22 mouse cellular contexts compared by ENCODE assay signal in the genomic region with DNA sequence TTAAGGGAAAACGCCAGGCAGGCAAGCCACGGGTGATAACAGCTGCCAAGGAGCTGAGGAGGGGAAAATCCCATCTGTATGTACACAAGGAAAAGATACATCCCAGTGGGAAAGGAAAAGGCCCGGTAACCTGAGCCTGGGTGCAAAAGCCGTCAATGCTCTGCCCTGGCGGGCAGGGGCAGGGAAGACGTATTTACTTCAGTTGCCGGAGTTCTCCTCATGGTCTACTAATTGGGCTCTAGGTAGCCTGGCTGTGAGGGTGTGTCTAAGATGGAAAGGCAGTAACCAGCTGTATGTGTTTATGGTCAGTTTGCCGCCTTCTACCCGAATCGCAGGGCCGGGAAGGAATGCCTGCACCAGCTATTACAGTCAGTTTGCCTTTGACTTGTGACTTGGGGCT. TPM values are rescaled to one million over a fixed set of nuclear protein-coding genes. Genes with fewer than 3 reads are reported as not detected.
DNase-seq lines count a peak whose midpoint lies in the region; ATAC-seq lines count a peak whose summit lies in the region.
"Had no signal": no experiment of that assay in that cellular context is flagged by ENCODE, and none has a peak within 500 bp of the region (broad histone marks: within the 10 kb centered on the region; RNA-seq: fewer than 3 reads in every experiment).

No protein-coding gene starts in this region.

- DNase-seq in embryonic facial prominence, embryonic 14.5 days (ENCODE audit: low spot score): peak; percentile 39
- DNase-seq in embryonic facial prominence, embryonic 10.5 days (ENCODE audit: low spot score): no peak
- no peak for DNase-seq in kidney, postnatal 4 days
- peak; percentile 25 for DNase-seq in forelimb bud, embryonic 11.5 days (ENCODE audit: low read depth, low spot score)
- no peak for DNase-seq in adrenal gland, adult (ENCODE audit: inconsistent age in 2 of 2, low spot score in 1 of 2)
- DNase-seq in gastrocnemius, adult 8-10 months (ENCODE audit: low spot score in 2 of 2): no peak
- DNase-seq: adrenal gland, postnatal 25 days; cerebellum, adult 2 months; cerebellum, postnatal 10 days; forebrain, postnatal 0 days; gastrocnemius, adult 2 months; gastrocnemius, postnatal 36 days; heart, adult 18-20 months; heart, postnatal 14 days had no signal

- H3K36me3 ChIP-seq in embryonic facial prominence, embryonic 14.5 days (ENCODE audit: control insufficient read depth, insufficient read depth, low read length): peaks cover 53% of the 10 kb centered on the region; the same call in 1 of the 2 replicates
- peaks cover 61% of the 10 kb centered on the region for H3K36me3 ChIP-seq in embryonic facial prominence, embryonic 10.5 days (replicated peaks)
- H3K36me3 ChIP-seq in kidney, embryonic 15.5 days: peaks cover 54% of the 10 kb centered on the region
- peaks cover 26% of the 10 kb centered on the region for H3K36me3 ChIP-seq in limb, embryonic 13.5 days

- H3K9ac ChIP-seq in embryonic facial prominence, embryonic 14.5 days (ENCODE audit: low read depth, low read length): no peak overlapping the region
- no peak overlapping the region for H3K9ac ChIP-seq in kidney, embryonic 15.5 days
- peak overlapping the region; percentile 35; the same call in 1 of the 2 replicates for H3K9ac ChIP-seq in limb, embryonic 13.5 days
- H3K9ac ChIP-seq: embryonic facial prominence, embryonic 13.5 days; forebrain, embryonic 13.5 days; forebrain, postnatal 0 days; heart, embryonic 15.5 days; hindbrain, embryonic 13.5 days had no signal

- no peak overlapping the region for H3K4me2 ChIP-seq in embryonic facial prominence, embryonic 14.5 days (ENCODE audit: low read depth, low read length)
- H3K4me2 ChIP-seq in kidney, embryonic 15.5 days: no peak overlapping the region
- H3K4me2 ChIP-seq in limb, embryonic 13.5 days (replicated peaks): 0 out of 2 replicates have a peak overlapping the region, but pooled peaks have one; percentile 14
- H3K4me2 ChIP-seq: embryonic facial prominence, embryonic 13.5 days; forebrain, embryonic 13.5 days; heart, embryonic 11.5 days; heart, embryonic 15.5 days; hindbrain, embryonic 13.5 days had no signal

- 63% methylated on average over 11 of the region's 11 CpGs for WGBS in embryonic facial prominence, embryonic 14.5 days
- 80% methylated on average over 11 of the region's 11 CpGs for WGBS in embryonic facial prominence, embryonic 10.5 days
- 41% methylated on average over 11 of the region's 11 CpGs for WGBS in kidney, embryonic 15.5 days
- 31% methylated on average over 11 of the region's 11 CpGs for WGBS in limb, embryonic 13.5 days

- H3K27ac ChIP-seq in embryonic facial prominence, embryonic 14.5 days (replicated peaks; ENCODE audit: low read depth, low read length): no peak overlapping the region
- H3K27ac ChIP-seq in embryonic facial prominence, embryonic 10.5 days (replicated peaks): no peak overlapping the region
- no peak overlapping the region for H3K27ac ChIP-seq in kidney, embryonic 15.5 days
- H3K27ac ChIP-seq in limb, embryonic 13.5 days: no peak overlapping the region
- H3K27ac ChIP-seq: embryonic facial prominence, embryonic 13.5 days; forebrain, embryonic 13.5 days; gastrocnemius, adult 2 months; heart, embryonic 15.5 days; hindbrain, embryonic 13.5 days; hindbrain, postnatal 0 days had no signal

- H3K9me3 ChIP-seq in embryonic facial prominence, embryonic 14.5 days (ENCODE audit: control insufficient read depth, low read length): no peaks in the 10 kb centered on the region
- no peaks in the 10 kb centered on the region for H3K9me3 ChIP-seq in embryonic facial prominence, embryonic 10.5 days
- H3K9me3 ChIP-seq in kidney, embryonic 15.5 days (replicated peaks): no peaks in the 10 kb centered on the region
- no peaks in the 10 kb centered on the region for H3K9me3 ChIP-seq in limb, embryonic 13.5 days
- H3K9me3 ChIP-seq: embryonic facial prominence, embryonic 13.5 days; forebrain, embryonic 13.5 days; heart, embryonic 15.5 days; hindbrain, embryonic 13.5 days had no signal

- H3K4me3 ChIP-seq in embryonic facial prominence, embryonic 14.5 days (ENCODE audit: low read depth, low read length): no peak overlapping the region
- H3K4me3 ChIP-seq in embryonic facial prominence, embryonic 10.5 days: no peak overlapping the region
- H3K4me3 ChIP-seq in kidney, embryonic 15.5 days (replicated peaks): no peak overlapping the region
- H3K4me3 ChIP-seq in limb, embryonic 13.5 days: no peak overlapping the region
- H3K4me3 ChIP-seq: embryonic facial prominence, embryonic 13.5 days; forebrain, embryonic 13.5 days; gastrocnemius, adult 2 months; heart, embryonic 15.5 days; hindbrain, embryonic 13.5 days had no signal

- no peaks in the 10 kb centered on the region for H3K27me3 ChIP-seq in embryonic facial prominence, embryonic 14.5 days (replicated peaks; ENCODE audit: control insufficient read depth, insufficient read depth, low read length)
- no peaks in the 10 kb centered on the region for H3K27me3 ChIP-seq in embryonic facial prominence, embryonic 10.5 days (replicated peaks; ENCODE audit: low read depth, poor library complexity, severe bottlenecking)
- H3K27me3 ChIP-seq in kidney, embryonic 15.5 days: no peaks in the 10 kb centered on the region
- H3K27me3 ChIP-seq in limb, embryonic 13.5 days: no peaks in the 10 kb centered on the region
- H3K27me3 ChIP-seq: embryonic facial prominence, embryonic 13.5 days; forebrain, embryonic 13.5 days; heart, embryonic 15.5 days; hindbrain, embryonic 13.5 days had no signal

- H3K4me1 ChIP-seq in embryonic facial prominence, embryonic 14.5 days (ENCODE audit: control insufficient read depth, insufficient read depth, low read length): no peaks in the 10 kb centered on the region
- H3K4me1 ChIP-seq in embryonic facial prominence, embryonic 10.5 days: no peaks in the 10 kb centered on the region
- 0 out of 2 replicates have a peak, but pooled peaks cover 3% of the 10 kb centered on the region for H3K4me1 ChIP-seq in kidney, embryonic 15.5 days
- H3K4me1 ChIP-seq in limb, embryonic 13.5 days: 0 out of 2 replicates have a peak, but pooled peaks cover 5% of the 10 kb centered on the region
- H3K4me1 ChIP-seq: embryonic facial prominence, embryonic 13.5 days; forebrain, embryonic 13.5 days; heart, embryonic 15.5 days; hindbrain, embryonic 13.5 days had no signal

- peak; percentile 77 for ATAC-seq in embryonic facial prominence, embryonic 14.5 days (ENCODE audit: low read depth)
- ATAC-seq in kidney, embryonic 15.5 days (replicated peaks; ENCODE audit: low FRiP score): peak; percentile 57; the same call in 1 of the 2 replicates
- peak; percentile 75 for ATAC-seq in limb, embryonic 13.5 days (ENCODE audit: low FRiP score, low read depth)
- ATAC-seq: forebrain, embryonic 13.5 days; forebrain, postnatal 0 days; hindbrain, postnatal 0 days had no signal

RNA-seq across cellular contexts. Expression of a gene that starts 46.8 kb away (rescaled TPM):
- polyA plus RNA-seq in embryonic facial prominence, embryonic 14.5 days (2014; fragmentation: Nextera tagmentation; extraction: Ambion mirVana): 64.1 and 64.6 TPM in 2 replicates
- 69.1 and 73.2 TPM in 2 replicates for polyA plus RNA-seq in embryonic facial prominence, embryonic 10.5 days (2016; fragmentation: Nextera tagmentation; extraction: Ambion mirVana)
- 57.8 and 61.0 TPM in 2 replicates for polyA plus RNA-seq in kidney, embryonic 15.5 days (2015; fragmentation: Nextera tagmentation; extraction: Ambion mirVana)
- polyA plus RNA-seq in limb, embryonic 13.5 days (2015; fragmentation: Nextera tagmentation; extraction: Ambion mirVana): 53.0 and 54.8 TPM in 2 replicates
- 100 to 1,000 TPM; 114 to 130 (median 120) TPM for total RNA-seq in gastrocnemius, adult 8-10 months (2022)

Comparison
In these comparisons a context has a peak if more than half of its experiments do, and no peak if none do; other contexts are left out.
1. DNase-seq: peak in embryonic facial prominence, embryonic 14.5 days (single experiment) and forelimb bud, embryonic 11.5 days (single experiment); none in embryonic facial prominence, embryonic 10.5 days (single experiment), kidney, postnatal 4 days (0 of 2), adrenal gland, adult (0 of 2) and gastrocnemius, adult 8-10 months (0 of 2).
2. Peak in every context shown above with its lines, with median percentiles within 50 percentile points of each other: ATAC-seq.